Mouse (Mus musculus): ENCODE measurements around the gene Trp73.

GRCm38 (mm10) chr4:154123553-154123952 is 16.5 kb downstream of the Trp73 start:
- no peak for TF ChIP-seq EP300 (IDR thresholded peaks at IDR 0.05; ENCODE audit: low read depth)
- TF ChIP-seq CTCF (IDR thresholded peaks at IDR 0.05; ENCODE audit: low read depth), result no peak
